Mouse (Mus musculus) hematopoietic stem cell, adult 5-6 weeks (primary cell): ENCODE results near the gene Pi16. TPM values are rescaled to one million over a fixed set of nuclear protein-coding genes. Genes with fewer than 3 reads are reported as not detected.

Experiments used
- ATAC-seq, 2 experiments: fragments of 125-278 bp in 1 of 2; replicated peaks in 1 of 2; 2 replicates each; pipeline ENCODE4 v1.8.0; 2016 to 2017; ENCODE audit warnings: inconsistent platforms in 2 of 2, mild to moderate bottlenecking in 2 of 2, moderate number of reproducible peaks in 2 of 2, low read depth in 1 of 2, moderate TSS enrichment in 1 of 2; ENCODE audit not compliant: low FRiP score in 2 of 2, poor library complexity in 2 of 2, severe bottlenecking in 2 of 2, insufficient read depth in 1 of 2, low TSS enrichment in 1 of 2
- total RNA-seq: library from RNA; stranded (forward); fragments of 172-1452, 232-1000 nt; gene quantifications from 2 replicates; pipeline ENCODE4 v1.2.3, GENCODE M21; 2017

The Pi16 gene
- total RNA-seq, 1 experiment from 2014 or later = 1.8 TPM

GRCm38 (mm10) chr17:29300926-29301325 lies 16.6 kb upstream of the Pi16 start:
- ATAC-seq = no peak

- ATAC-seq = no peak
These were observed 16.1 kb upstream of the Pi16 start for GRCm38 (mm10) chr17:29301421-29301820.

GRCm38 (mm10) chr17:29302149-29302548 lies 15.3 kb upstream of the Pi16 start:
- no peak for ATAC-seq

GRCm38 (mm10) chr17:29303087-29303486 lies 14.4 kb upstream of the Pi16 start:
- ATAC-seq = peak; percentile 29 to 30; a peak in 1 of 4 replicates

- ATAC-seq = no peak
These were observed 13.6 kb upstream of the Pi16 start for GRCm38 (mm10) chr17:29303856-29304255.

- ATAC-seq = peak; percentile 38 to 79
These were observed 13.0 kb upstream of the Pi16 start for GRCm38 (mm10) chr17:29304376-29305057.

- no peak for ATAC-seq
These were observed 12.2 kb upstream of the Pi16 start for GRCm38 (mm10) chr17:29305058-29305806.

GRCm38 (mm10) chr17:29305871-29306270 lies 11.6 kb upstream of the Pi16 start:
- ATAC-seq = peak in 1 of 2 experiments; percentile 25; a peak in 1 of 4 replicates

- ATAC-seq = no peak
These were observed 7.3 kb upstream of the Pi16 start for GRCm38 (mm10) chr17:29310056-29310623.

GRCm38 (mm10) chr17:29311602-29312001 lies 5.9 kb upstream of the Pi16 start:
- no peak for ATAC-seq

- no peak for ATAC-seq
These were observed 5.4 kb upstream of the Pi16 start for GRCm38 (mm10) chr17:29312082-29312481.

GRCm38 (mm10) chr17:29313300-29313699 lies 4.2 kb upstream of the Pi16 start:
- ATAC-seq = no peak

- ATAC-seq = no peak
These were observed 1.6 kb upstream of the Pi16 start for GRCm38 (mm10) chr17:29315672-29316465.

- ATAC-seq = no peak
These were observed 589 bp upstream of the Pi16 start for GRCm38 (mm10) chr17:29316891-29317290.

GRCm38 (mm10) chr17:29318731-29319250 lies 1.3 kb downstream of the Pi16 start:
- peak; percentile 65 to 84 for ATAC-seq

GRCm38 (mm10) chr17:29319476-29319875 lies 2.0 kb downstream of the Pi16 start:
- ATAC-seq = no peak

- ATAC-seq = peak in 1 of 2 experiments; percentile 39; a peak in 1 of 4 replicates
These were observed 2.6 kb downstream of the Pi16 start for GRCm38 (mm10) chr17:29319881-29320639.
